Mouse (Mus musculus) embryo, embryonic 10.5 days (tissue): ENCODE data around the gene Itm2c.

ENCODE experiments used
- DNase-seq: peaks from one replicate; pipeline ENCODE4 v3.0.0-alpha.2; 2015; ENCODE audit warnings: low spot score

Itm2c gene

GRCm38 (mm10) chr1:85894231-85894747 lies at the start of gene Itm2c:
Gene Itm2c (plus strand): TSS chr1:85894281.
- DNase-seq: peak; percentile 93

DNA sequence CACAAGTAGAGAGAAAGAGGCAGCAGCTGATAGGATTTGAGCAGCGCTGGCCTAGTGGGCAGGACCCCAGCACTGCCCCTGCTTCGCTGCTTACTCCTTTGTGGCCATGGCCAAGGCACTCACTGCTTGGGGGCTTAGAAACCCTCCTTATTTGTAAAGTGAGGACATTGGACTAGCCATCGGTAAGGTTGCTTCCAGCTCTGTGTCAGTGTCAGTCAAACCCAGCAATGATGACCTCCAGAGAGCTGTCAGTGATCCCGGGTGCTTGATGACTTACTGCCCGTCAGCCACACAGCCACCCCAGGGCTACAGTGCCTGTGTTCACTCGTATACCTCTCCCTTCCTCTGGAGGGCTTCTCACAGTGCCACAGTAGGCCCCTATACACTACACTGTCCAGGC lies 49.1 kb upstream of the Itm2c start:
- no peak for DNase-seq

DNA sequence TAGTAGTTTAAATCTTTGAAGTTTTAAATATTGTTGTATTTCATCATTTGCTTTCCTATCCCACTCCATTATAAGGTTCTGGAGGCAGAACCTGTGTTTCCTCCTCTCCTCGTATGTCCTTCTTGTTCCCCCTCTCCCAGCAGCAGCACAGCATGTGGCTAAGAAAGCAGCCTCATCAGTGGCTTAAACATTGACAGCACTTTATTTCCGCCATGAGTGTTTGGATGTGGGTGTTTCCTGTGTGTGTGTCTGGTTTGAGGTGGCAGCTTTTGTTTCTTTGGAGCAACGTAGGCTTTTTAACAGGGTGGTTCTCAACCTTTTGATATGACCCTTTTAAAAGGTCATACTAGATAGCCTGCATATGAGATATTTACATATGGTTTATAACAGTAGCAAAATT lies 48.6 kb upstream of the Itm2c start:
- DNase-seq: no peak

DNA sequence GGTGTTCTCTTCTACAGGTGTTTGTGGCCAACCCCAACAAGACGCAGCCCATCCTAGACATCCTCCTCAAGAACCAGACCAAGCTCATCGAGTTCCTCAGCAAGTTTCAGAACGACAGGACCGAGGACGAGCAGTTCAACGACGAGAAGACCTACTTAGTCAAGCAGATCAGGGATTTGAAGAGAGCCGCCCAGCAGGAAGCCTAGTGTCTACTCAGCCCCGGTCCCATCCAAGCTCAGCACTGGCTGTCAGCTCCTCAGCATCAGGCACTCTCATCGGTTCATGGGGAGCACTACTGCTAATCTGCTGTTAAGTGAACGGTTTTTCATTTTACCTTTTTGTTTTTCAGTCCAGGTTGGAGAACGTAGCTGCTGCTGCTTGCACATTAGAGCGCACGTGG lies 45.1 kb upstream of the Itm2c start:
- DNase-seq: no peak

GRCm38 (mm10) chr1:85850851-85851250 lies 43.2 kb upstream of the Itm2c start:
- DNase-seq: no peak

DNA sequence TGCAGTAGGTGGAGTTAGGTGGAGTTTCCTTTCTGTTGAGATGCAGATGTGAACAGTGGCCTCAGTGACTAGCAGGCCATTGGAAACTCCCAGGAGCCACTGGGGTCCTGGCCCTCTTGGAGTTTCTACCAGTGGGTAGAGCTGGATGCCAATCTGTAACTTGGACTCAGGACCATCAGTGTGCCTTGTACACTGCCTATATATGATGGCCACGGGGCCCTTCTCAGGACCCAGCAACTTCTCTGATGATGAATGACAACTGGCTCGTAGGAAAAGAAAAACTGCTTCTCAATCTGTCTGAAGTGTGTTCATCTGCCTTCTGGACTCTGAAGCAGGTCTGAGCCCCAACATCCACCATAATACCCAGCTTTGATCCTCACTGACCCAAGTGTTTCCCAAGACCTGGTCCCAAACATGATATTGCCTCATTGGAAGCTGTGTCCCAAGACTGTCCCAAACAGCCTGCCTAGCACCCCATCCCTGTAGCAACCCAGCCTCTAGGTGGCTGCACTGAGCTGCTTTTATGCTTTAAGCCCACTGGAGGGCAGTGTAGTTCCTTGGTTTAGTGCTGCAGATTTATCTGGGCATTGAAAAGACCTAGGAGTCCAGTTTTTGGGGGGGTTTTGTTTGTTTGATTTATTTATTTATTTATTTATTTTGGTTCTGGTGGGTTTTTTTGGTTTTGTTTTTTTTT lies 40.9 kb upstream of the Itm2c start:
- DNase-seq: peak; percentile 89

- DNase-seq: no peak
Observed at GRCm38 (mm10) chr1:85853865-85854264, 40.2 kb upstream of the Itm2c start.

DNA sequence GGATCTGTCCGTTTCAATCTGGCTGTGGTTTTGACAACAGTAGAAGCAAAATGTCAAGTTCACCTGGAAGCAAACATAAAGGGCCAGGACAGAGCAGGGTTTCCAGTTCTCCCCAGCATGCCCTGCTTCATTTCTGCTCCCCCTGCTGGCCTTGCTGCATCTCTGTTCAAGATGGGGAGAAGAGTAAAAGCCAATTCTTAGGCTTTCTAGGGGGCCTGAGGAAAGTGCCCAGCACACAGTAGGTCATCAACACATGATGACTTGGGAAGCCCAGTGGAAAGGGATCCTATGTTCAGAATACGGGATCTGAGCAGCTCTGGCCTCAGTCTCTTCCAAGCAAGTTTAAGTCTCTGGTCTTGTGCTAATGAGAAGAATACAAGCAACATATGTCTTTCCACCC lies 39.6 kb upstream of the Itm2c start:
- DNase-seq: no peak

DNA sequence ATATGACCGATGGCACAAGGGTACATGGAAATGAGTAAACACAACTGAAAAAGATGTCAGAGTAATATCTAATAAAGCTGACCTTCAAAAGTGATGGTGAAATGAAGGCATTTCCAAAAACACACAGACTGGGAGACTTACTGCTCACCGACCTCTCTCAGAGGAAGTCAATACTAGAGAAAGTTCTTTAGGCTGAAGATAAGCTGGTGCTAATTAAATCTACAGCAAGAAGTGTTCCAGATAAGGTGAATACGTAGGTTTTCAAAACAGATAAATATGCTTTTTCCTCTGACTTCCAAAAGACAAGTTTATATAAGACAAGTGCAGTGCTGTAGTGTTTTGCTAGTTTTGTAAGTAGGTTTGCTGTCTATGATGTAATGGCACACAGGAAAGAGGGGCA lies 37.8 kb upstream of the Itm2c start:
- DNase-seq: no peak

- DNase-seq: no peak
Observed at GRCm38 (mm10) chr1:85857261-85857754, 36.8 kb upstream of the Itm2c start.

DNA sequence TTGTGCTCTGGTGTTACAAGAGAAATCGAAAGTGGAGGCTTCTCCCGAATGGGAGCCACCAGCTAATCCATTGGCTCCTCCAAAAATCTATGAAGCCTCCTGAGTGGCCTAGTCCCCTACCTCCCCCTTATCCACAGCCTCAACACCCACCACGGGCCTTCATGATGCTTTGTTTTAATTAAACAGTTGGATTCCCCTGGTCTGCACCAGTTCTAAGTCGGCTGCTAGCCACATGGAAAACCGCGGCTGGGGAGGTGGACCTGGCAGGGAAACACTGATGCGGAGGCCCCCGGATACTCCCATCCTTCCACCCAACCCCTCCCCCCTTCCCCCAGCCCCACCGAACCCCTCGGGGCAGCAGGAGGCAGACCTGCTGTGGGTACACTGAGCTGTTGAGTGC lies 29.7 kb upstream of the Itm2c start:
- no peak for DNase-seq

GRCm38 (mm10) chr1:85870001-85870400 lies 24.1 kb upstream of the Itm2c start:
- DNase-seq: no peak

DNA sequence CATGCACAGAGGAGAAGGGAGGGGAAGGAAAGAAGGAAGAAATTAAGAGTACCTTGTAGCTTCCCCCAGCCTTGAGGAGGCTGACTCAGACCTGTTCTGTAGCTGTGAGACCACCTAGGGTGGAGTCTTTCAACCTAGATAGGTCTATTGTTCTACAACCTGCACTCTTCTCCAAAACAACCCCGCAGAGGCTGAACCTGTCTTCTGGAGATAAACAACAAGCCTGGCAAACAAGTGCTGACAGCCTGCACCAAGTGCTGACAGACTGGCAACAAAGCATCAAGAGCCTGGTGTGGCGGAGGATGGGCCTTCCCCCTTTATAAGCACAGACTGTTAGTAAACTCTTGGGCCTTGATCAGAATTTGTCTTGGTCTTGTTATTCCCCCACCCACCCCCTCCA lies 23.5 kb upstream of the Itm2c start:
- DNase-seq: no peak

DNA sequence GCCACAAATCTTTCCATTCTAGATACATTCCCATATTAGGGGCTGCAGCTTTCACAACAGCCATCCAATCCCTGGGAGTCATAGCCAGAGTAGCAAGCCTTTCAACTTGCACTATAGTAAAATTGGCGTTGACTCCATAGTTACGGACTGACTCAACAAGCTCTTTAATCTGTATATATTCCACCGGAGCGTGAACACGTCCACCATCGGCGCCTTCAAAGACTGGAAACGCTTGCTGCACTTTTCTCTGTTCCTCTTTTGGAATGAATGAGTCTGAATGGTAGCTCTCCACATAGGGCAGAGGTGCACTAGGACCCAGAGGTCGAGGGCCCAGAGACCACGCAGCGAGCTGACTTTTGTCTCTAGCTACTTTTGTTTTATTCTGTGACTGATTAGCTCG lies 12.1 kb upstream of the Itm2c start:
- DNase-seq: no peak

GRCm38 (mm10) chr1:85887221-85887620 lies 6.9 kb upstream of the Itm2c start:
- no peak for DNase-seq

GRCm38 (mm10) chr1:85894748-85895360 lies 773 bp downstream of the Itm2c start:
- DNase-seq: peak; percentile 93

- peak; percentile 80 for DNase-seq
Observed at GRCm38 (mm10) chr1:85895391-85895837, 1.3 kb downstream of the Itm2c start.

- DNase-seq: peak; percentile 6
Observed at GRCm38 (mm10) chr1:85896110-85896509, 2.0 kb downstream of the Itm2c start.

DNA sequence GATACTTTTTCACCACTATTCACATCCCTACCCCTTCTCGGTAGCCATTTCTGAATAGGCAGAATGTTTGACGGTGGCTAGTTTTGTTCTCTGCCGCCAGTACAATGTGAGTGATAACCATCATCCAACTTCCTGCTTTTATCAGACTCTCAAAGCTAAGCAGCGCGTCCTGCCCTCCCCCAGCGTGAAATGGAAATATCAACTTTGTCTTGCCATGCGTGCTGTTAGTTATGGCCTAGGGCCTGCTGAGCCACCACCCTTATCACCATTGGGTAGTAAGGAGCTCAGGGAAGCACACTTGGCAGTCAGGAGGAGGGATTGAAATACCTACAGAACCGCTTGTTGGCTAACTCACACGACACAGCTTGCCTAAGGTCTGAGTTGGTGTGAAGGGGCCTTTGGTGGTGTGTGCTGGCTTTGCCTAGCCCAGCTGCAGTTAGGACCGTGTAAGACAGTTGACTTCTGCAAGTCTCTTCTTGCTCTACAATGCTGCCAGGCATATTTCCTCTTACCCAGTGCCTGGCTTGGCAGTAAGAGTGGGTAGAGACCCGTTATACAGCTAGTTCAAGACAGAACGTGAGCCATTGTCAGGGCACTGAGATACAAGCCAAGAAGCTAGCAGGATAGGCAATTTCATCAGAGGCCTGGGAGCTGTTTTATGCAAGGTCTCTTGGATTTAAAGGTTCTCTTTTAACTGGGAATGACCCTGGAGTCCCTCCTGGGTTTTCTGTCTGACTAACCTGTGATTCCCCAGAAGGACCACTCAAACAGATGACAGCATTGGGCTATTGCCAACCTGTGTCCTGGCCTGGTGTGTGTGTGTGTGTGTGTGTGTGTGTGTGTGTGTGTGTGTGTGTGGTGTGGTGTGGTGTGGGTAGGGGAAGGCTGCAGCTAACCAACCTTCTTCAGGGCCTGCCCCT lies 3.0 kb downstream of the Itm2c start:
- DNase-seq: no peak

GRCm38 (mm10) chr1:85897901-85898760 lies 4.0 kb downstream of the Itm2c start:
- peak; percentile 34 for DNase-seq

- no peak for DNase-seq
Observed at GRCm38 (mm10) chr1:85898761-85899387, 4.8 kb downstream of the Itm2c start.
